Mouse (Mus musculus) ovary, adult 10 weeks (tissue): Measurements from ENCODE around the gene Ushbp1. TPM values are rescaled to one million over a fixed set of nuclear protein-coding genes. Genes with fewer than 3 reads are reported as not detected.

Experiments used
- polyA plus RNA-seq: library from polyadenylated mRNA; stranded (reverse); fragments of 350-450 nt; fragmentation: Illumina TruSeq; extraction: RNeasy Lipid Tissue Mini Kit (QIAGEN cat#74804); gene quantifications from one replicate; pipeline ENCODE4 v1.2.3, GENCODE M21; 2014

The Ushbp1 gene
- polyA plus RNA-seq, result 0.31 TPM

DNA sequence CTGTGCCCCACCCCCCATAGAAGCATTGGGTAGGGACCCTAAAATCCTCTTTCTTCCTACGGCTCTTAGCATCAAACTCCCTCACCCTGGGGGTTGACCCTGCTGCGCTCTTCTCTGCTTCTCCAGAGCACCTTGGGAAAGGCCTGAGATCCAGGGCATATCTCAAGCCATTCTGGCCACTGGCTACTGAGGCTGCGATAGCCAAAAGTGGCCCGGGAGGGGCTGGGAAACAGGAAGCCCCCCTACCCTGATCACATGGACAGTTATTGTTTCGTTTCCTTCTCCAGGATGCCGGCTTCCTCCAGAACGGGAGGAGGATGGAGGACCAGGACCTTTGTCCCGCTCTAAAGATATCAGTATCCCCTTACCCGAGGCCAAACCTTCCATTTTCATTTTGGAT, at the start of gene Ushbp1:
Gene Ushbp1 (minus strand): TSS at position 174 of the 400 bp plus-strand sequence.

DNA sequence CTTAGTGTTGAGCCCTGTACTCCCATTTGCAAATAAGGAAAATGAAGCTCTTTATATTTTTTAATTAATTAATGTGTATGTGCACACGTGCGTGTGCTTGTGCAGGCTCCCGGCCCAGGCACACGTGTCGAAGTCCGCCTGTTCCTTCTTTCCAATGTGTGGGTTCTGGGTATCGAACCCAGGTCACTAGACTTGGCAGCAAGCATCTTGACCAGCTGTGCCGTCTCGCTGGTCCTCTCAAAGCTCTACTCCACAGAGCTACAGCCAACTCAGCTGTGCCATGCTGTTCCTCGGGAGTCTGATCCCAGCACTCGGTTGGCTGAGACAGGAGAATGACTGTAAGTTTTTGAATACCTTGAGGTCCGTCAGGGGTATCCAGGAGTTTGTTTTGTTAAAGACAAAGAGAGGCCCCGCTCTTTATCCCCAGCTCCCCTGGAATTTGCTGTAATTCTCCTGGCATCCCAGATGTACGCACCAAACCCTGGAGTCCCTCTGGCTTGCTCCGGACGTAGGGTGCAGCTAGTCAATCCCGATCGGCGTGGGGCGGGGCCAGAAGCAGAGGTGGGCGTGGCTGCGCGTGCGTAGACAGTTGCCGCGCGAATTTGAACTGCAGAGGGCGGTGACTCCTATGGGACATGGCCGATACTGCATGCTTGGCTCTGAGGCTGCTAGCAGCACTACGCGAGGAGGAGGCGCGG, 9.9 kb upstream of the Ushbp1 start, which contains the start of gene Ankle1:
Gene Ankle1 (plus strand): TSS at position 610 of the 698 bp plus-strand sequence.

DNA sequence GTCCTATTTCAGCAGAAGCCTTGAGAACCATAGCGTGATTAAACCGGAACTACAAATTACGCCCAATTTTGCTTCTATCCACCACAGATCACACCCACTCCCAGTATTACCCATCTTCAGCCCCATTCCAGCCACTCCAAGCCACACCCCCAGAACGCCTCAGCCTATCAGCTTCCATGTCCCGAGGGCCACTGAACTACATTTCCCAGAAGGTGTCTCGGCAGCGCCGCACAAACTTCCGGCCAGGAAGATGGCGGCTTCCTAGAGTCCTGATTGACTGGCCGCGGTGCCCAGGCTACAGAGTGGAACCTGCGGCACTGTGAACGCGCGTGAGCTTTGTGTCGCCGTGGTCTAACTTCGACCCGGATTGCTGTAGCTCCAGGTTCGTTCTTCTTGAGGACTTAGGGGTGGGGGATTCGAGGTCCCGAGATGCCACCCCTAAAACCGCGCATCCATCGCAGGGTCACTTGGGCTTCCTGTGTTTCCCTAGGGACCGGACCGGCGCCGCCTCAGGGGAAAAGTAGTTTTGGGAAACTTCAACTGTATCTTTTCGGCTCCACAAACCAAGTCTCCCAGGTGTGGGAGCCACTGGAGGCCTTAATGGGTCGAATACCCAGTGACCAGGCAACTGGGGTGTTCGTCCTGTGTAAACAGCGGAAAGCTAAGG, 1.2 kb upstream of the Ushbp1 start, which contains the start of gene Babam1:
Gene Babam1 (plus strand): TSS at position 223 of the 667 bp plus-strand sequence.

DNA sequence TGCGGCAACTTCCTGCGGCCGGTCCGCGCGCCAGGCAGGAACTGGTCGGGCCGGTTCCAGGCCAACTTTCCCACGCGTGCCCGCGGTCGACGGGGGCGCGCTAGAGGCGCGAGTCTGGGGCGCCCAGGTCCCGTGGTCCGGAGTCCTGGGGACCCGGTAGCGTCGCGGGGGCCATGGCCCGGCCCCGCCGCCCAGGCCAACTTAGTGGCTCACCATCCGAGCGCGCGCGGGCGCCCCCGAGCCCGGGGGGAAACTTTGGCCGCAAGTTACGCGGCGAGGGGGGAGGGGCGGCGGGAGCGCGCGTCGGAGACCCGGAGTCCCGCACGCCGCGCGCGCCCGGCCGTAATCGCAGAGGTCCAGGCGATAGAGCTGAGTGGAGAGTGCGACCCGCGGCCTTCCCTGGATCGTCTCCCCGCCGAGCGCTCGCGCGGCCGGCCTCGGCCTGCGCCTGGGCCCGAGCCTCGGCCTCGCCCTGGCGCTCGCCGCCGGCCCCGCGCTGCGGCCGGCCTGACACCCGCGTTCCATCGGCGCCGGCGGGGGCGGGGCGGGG, 14.1 kb downstream of the Ushbp1 start, which contains the start of gene Nr2f6:
Gene Nr2f6 (minus strand): TSS at position 540 of the 550 bp plus-strand sequence.

DNA sequence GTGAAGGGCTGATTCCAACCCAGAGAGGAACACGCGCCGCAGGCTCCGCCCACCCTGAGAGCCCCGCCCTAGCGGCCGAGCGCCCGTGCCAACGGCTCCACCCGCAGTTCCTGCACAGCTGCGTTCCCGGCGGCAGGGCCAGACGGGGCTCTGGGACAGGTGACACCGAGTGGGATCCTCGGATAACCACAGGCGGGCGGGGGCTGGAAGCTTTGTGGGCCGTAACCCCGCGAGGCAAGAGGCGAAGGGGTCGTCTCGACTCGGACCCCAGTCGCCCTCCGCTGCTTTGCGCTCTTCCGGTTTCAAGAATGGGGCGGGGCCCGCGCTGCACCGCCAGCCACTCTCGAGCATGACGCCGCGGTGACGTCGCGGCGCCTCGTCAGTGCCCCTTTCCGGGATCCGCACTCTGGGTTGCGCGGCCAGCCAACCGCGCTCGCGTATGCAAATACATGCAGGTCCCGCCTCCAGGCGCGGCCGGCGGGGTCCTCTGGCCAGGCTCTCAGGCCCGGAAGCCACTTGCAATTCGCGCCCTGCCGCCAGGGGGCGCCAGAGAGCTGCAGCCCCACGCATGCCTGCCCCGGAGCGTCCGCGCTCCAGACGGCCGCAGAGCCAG, 24.3 kb downstream of the Ushbp1 start, which contains the start of gene Ocel1:
Gene Ocel1 (plus strand): TSS at position 63 of the 613 bp plus-strand sequence.

DNA sequence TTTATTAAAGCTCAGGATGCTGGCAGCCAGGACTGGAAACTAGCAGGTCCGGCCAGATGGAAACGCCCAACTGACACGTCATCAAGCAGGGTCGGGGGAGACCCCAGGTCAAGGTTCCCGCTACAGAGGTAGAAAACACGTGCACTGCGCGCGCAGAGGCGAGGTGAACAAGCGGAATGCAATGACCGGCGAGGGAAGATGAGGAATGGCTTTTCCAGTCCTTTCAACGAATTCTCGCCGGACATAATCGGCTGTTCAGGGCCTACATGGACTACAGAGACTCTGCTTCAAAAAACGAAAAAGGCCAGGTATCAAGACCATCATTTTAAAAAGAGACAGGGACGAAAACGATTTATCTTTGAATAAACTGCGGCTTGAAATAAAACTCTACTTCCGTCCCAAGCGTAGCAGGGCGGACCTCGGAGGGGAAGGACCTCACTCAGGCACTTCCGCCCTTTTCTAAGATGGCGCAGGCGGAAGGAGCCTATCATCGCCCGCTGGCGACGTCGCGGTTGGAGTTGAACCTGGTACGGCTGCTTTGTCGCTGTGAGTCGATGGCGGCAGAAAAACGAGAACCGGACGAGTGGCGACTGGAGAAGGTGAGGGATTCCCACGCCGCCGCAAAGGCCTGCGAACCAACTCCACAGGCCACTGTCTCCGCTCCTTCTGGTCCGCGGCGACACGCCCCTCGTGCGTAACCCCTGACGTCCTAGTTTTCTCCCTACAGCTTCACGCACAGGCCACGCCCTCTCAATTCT, 28.7 kb downstream of the Ushbp1 start, which contains the start of gene Use1:
Gene Use1 (plus strand): TSS at position 78 of the 758 bp plus-strand sequence.

Other genes with a start within 250 kb of the Ushbp1 start
- gene Myo9b, start 123.1 kb downstream of the Ushbp1 start, polyA plus RNA-seq, result 2.3 TPM
- gene Haus8, start 122.9 kb downstream of the Ushbp1 start, polyA plus RNA-seq, result 5.0 TPM
- 1.5 TPM for gene Use1, start 29.0 kb downstream of the Ushbp1 start, polyA plus RNA-seq
- gene Ocel1, start 24.5 kb downstream of the Ushbp1 start, polyA plus RNA-seq, result 1.2 TPM
- 1.3 TPM for gene Nr2f6, start 13.8 kb downstream of the Ushbp1 start, polyA plus RNA-seq
- gene Babam1, start 1.1 kb upstream of the Ushbp1 start, polyA plus RNA-seq, result 8.6 TPM
- 0.54 TPM for gene Ankle1, start 10.2 kb upstream of the Ushbp1 start, polyA plus RNA-seq
- 0.68 TPM for gene Abhd8, start 67.9 kb upstream of the Ushbp1 start, polyA plus RNA-seq
- gene Mrpl34, start 69.2 kb upstream of the Ushbp1 start, polyA plus RNA-seq, result 9.7 TPM
- gene Dda1, start 73.4 kb upstream of the Ushbp1 start, polyA plus RNA-seq, result 3.4 TPM
- gene Ano8, start 90.2 kb upstream of the Ushbp1 start, polyA plus RNA-seq, result 1.00 TPM
- 1.3 TPM for gene Gtpbp3, start 92.3 kb upstream of the Ushbp1 start, polyA plus RNA-seq
- gene Plvap, start 116.0 kb upstream of the Ushbp1 start, polyA plus RNA-seq, result 0.46 TPM
- not detected for gene Ccdc194, start 129.9 kb upstream of the Ushbp1 start, polyA plus RNA-seq
- gene Bst2, start 141.7 kb upstream of the Ushbp1 start, polyA plus RNA-seq, result 8.3 TPM
- 0.66 TPM for gene Mvb12a, start 147.1 kb upstream of the Ushbp1 start, polyA plus RNA-seq
- gene Tmem221, start 163.1 kb upstream of the Ushbp1 start, polyA plus RNA-seq, result 3.4 TPM
- gene Nxnl1, start 170.8 kb upstream of the Ushbp1 start, polyA plus RNA-seq, result 0.26 TPM
- 4.7 TPM for gene Slc27a1, start 173.1 kb upstream of the Ushbp1 start, polyA plus RNA-seq
- 0.17 TPM for gene Pgls, start 196.4 kb upstream of the Ushbp1 start, polyA plus RNA-seq
- not detected for gene Fam129c, start 201.8 kb upstream of the Ushbp1 start, polyA plus RNA-seq
- gene Colgalt1, start 215.2 kb upstream of the Ushbp1 start, polyA plus RNA-seq, result 73.2 TPM